Mouse (Mus musculus) brain, adult 2 months (tissue): ENCODE measurements around the gene Gm7971.
"Not testable (repeated sequence)": the region's sequence is repeated elsewhere in the genome, so short reads cannot be mapped to it uniquely, and the experiment has no call there.

Experiments
- DNase-seq: peaks from one replicate; pipeline ENCODE4 v3.0.0; 2011; ENCODE audit warnings: low read depth, low spot score

Gm7971 gene

GRCm38 (mm10) chr5:95594775-95595174 is at the start of gene Gm7971:
Gene Gm7971 (minus strand): TSS chr5:95594875.
- not testable (repeated sequence) for DNase-seq
